Mouse (Mus musculus): ENCODE measurements around the gene Gm19426.

Gene Gm19426

DNA sequence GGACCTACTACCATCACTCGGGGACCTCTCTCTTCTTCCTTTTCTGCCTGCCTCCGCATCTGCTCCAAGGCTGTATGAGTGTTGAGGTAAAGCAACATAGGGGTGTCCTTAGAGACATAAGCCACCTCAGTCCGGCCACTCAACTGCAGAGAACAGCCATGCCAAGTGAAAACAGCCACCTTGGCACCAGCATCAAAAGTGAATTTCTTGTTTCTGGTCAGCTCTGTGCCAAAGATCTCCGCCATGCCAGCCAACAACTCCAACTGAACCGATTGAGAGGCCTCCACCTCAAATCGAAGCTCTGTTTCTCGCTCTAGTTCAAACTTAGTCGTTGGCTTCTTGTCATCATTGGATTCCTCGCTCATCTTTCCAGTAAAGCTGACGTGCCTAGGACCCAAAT, 17.7 kb downstream of the Gm19426 start:
- in situ Hi-C loops (cut with MboI; ENCODE audit: low sequenced_read_pairs): no loop called here

DNA sequence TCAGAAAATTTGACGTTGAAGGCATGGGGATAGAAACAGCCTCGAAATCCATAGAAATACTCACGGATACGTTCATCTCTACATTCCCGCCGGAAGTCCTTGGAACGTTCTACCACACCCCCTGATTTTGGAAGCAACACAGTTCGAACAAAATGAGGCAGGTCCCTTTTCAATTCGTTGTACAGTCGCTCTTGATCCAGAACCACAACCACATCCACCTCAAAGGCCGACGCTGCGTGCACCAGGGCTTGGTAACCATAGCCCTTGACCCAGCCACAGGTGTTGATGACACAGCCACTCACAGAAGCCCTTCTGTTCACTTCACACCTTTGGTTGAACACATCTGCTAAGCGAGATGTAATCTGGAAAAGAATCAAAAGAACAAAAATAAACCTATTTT, 19.6 kb downstream of the Gm19426 start:
- in situ Hi-C loops (cut with MboI; ENCODE audit: low sequenced_read_pairs): loop anchor here (25.0 kb wide), 1 partner anchor 313 kb away; the partner anchor contains the start of genes P2rx3, Ssrp1 and Tnks1bp1

GRCm38 (mm10) chr2:84721182-84721581, 22.3 kb downstream of the Gm19426 start:
- in situ Hi-C loops (cut with MboI; ENCODE audit: low sequenced_read_pairs): loop anchor here (25.0 kb wide), 1 partner anchor 316 kb away; the partner anchor contains the start of genes P2rx3, Ssrp1 and Tnks1bp1

- in situ Hi-C loops (cut with MboI; ENCODE audit: low sequenced_read_pairs): loop anchor here (25.0 kb wide), 1 partner anchor 317 kb away; the partner anchor contains the start of genes P2rx3, Ssrp1 and Tnks1bp1
Observed at GRCm38 (mm10) chr2:84720718-84721117, 22.7 kb downstream of the Gm19426 start.

DNA sequence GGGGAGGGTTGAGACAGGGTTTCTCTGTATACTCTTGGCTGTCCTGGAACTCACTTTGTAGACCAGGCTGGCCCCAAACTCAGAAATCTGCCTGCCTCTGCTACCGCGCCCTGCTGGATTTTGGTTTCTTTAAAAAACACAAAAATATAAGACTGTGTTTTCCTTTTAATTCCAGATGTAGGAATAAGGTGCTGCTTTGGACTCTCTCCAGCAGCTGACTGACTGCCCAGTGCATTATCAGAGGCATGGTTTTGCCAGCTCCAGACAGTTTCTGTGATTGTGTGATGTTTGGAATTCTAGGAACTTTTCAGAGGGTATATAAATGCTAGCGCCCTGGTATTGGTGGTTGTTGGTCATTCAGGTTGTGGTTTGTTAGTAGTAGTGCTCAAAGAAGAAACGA, 26.1 kb downstream of the Gm19426 start:
- in situ Hi-C loops (cut with MboI; ENCODE audit: low sequenced_read_pairs): loop anchor here (25.0 kb wide), 1 partner anchor 320 kb away; the partner anchor contains the start of genes P2rx3, Ssrp1 and Tnks1bp1

GRCm38 (mm10) chr2:84716423-84717355, 26.8 kb downstream of the Gm19426 start:
- in situ Hi-C loops (cut with MboI; ENCODE audit: low sequenced_read_pairs): loop anchor here (25.0 kb wide), 1 partner anchor 321 kb away; the partner anchor contains the start of genes P2rx3, Ssrp1 and Tnks1bp1

DNA sequence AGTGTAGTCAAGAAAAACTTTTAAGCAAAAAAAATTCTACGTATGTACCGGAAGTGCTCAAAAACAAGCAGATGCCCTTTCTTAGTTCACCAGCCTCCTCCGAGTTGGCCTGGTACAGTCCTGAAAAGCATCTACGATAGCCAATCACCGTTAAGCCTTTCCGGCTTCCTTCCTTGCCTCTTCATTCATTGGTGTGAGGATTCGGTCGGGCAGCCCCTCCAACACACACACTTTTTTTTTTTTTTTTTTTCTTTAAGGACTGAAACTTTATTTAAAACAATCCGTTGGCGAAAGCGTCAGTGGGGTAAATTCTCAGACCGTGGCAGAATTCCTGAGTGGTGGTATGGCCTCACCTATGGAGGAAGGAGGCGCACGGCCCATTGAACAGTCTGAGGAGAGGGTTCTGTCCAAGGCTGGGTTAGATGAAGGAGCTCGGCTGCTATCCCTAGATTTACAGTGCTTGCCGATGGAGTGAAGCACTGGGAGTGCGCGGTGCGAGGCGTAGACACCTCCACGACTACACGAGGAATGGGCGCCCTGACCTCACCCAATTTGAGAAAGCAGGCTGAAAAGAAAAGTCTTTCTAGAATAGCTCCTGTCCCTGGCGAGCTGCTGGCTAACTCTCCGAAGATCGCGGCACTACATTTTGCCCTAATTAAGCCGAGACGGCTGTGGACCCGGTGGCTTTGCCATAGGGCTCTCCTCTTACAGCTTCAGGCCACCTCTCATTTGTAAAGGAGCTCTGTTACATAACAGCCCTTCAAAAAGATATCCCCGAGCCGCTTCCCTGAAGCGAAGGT, 27.7 kb downstream of the Gm19426 start:
- in situ Hi-C loops (cut with MboI; ENCODE audit: low sequenced_read_pairs): loop anchor here (25.0 kb wide), 1 partner anchor 322 kb away; the partner anchor contains the start of genes P2rx3, Ssrp1 and Tnks1bp1

- in situ Hi-C loops (cut with MboI; ENCODE audit: low sequenced_read_pairs): loop anchor here (25.0 kb wide), 1 partner anchor 322 kb away; the partner anchor contains the start of genes P2rx3, Ssrp1 and Tnks1bp1
Observed at GRCm38 (mm10) chr2:84714811-84715561, 28.5 kb downstream of the Gm19426 start, which contains the start of gene Zdhhc5. TSS of gene Zdhhc5 (minus strand) at chr2:84715180.

DNA sequence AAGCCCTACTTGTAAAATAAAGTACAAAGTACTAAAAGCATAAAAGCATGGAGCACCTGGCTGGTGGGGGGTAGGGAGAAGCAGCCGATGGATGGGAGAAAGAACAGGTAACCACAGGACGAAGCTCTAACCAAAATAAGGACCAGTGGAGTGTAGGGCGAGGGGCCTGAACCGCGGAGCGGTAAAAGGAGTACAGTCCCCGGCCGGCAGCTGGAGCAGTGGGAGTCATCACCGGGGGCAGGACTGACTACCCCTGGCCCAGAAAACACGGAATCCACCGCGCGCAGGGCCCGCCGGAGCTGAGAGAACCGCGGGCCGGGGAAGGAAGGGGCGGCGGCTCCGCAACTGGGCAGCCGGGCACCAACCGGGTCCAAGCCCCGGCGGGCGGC, 29.0 kb downstream of the Gm19426 start:
- in situ Hi-C loops (cut with MboI; ENCODE audit: low sequenced_read_pairs): loop anchor here (25.0 kb wide), 1 partner anchor 323 kb away; the partner anchor contains the start of genes P2rx3, Ssrp1 and Tnks1bp1

- in situ Hi-C loops (cut with MboI; ENCODE audit: low sequenced_read_pairs): loop anchor here (25.0 kb wide), 1 partner anchor 325 kb away; the partner anchor contains the start of genes P2rx3, Ssrp1 and Tnks1bp1
Observed at GRCm38 (mm10) chr2:84711898-84712297, 31.6 kb downstream of the Gm19426 start.

- in situ Hi-C loops (cut with MboI; ENCODE audit: low sequenced_read_pairs): loop anchor here (25.0 kb wide), 1 partner anchor 330 kb away; the partner anchor contains the start of genes P2rx3, Ssrp1 and Tnks1bp1
Observed at GRCm38 (mm10) chr2:84707523-84707922, 35.9 kb downstream of the Gm19426 start.

DNA sequence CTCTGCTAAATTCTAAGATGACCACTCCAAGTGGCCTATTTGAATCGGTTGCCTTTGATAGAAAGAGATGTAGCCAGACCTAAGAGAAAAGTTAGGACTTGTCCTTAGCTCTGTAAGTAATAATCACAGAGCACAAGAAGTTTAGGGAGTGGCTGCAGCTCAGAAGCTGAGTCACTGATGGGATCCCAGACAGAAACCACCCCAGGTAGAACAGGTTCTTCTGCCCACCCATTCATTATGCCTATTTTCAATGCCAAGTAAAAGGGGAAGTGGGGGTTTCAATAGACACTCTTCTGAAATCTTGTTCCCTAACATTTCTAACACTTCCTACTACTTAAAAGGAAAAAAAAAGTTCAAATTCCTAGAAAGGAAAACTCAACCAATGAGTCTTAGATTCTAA, 38.2 kb downstream of the Gm19426 start:
- in situ Hi-C loops (cut with MboI; ENCODE audit: low sequenced_read_pairs): loop anchor here (25.0 kb wide), 1 partner anchor 332 kb away; the partner anchor contains the start of genes P2rx3, Ssrp1 and Tnks1bp1

- in situ Hi-C loops (cut with MboI; ENCODE audit: low sequenced_read_pairs): loop anchor here (25.0 kb wide), 1 partner anchor 333 kb away; the partner anchor contains the start of genes P2rx3, Ssrp1 and Tnks1bp1
Observed at GRCm38 (mm10) chr2:84704329-84704728, 39.1 kb downstream of the Gm19426 start.

- in situ Hi-C loops (cut with MboI; ENCODE audit: low sequenced_read_pairs): loop anchor here (25.0 kb wide), 1 partner anchor 334 kb away; the partner anchor contains the start of genes P2rx3, Ssrp1 and Tnks1bp1
Observed at GRCm38 (mm10) chr2:84703497-84703896, 40.0 kb downstream of the Gm19426 start.

- in situ Hi-C loops (cut with MboI; ENCODE audit: low sequenced_read_pairs): no loop called here
Observed at GRCm38 (mm10) chr2:84695007-84695695, 48.3 kb downstream of the Gm19426 start.

Measured in CH12F3 (cell line).